In genomic region chr11:18729742-18730141, GRCm38 (mm10) we compare ENCODE assay signal across 28 mouse cellular contexts.
"Had no signal": no experiment of that assay in that cellular context is flagged by ENCODE, and none has a peak within 500 bp of the region (broad histone marks: within the 10 kb centered on the region; RNA-seq: fewer than 3 reads in every experiment).

No protein-coding gene starts in this region.

- H3K4me3 ChIP-seq: embryonic facial prominence, embryonic 10.5 days; embryonic facial prominence, embryonic 12.5 days; embryonic facial prominence, embryonic 13.5 days; embryonic facial prominence, embryonic 15.5 days; erythroblast, embryonic 14.5 days; forebrain, embryonic 10.5 days; forebrain, embryonic 12.5 days; forebrain, embryonic 13.5 days; forebrain, embryonic 15.5 days; gastrocnemius, adult 2 months had no signal

- H3K4me1 ChIP-seq: embryonic facial prominence, embryonic 10.5 days; embryonic facial prominence, embryonic 12.5 days; embryonic facial prominence, embryonic 13.5 days; embryonic facial prominence, embryonic 15.5 days; forebrain, embryonic 10.5 days; forebrain, embryonic 12.5 days; forebrain, embryonic 13.5 days; forebrain, embryonic 15.5 days had no signal

- H3K27ac ChIP-seq: embryonic facial prominence, embryonic 10.5 days; embryonic facial prominence, embryonic 12.5 days; embryonic facial prominence, embryonic 13.5 days; embryonic facial prominence, embryonic 15.5 days; forebrain, embryonic 10.5 days; forebrain, embryonic 12.5 days; forebrain, embryonic 13.5 days; forebrain, embryonic 15.5 days; gastrocnemius, adult 2 months had no signal

- H3K9me3 ChIP-seq: embryonic facial prominence, embryonic 10.5 days; embryonic facial prominence, embryonic 12.5 days; embryonic facial prominence, embryonic 13.5 days; embryonic facial prominence, embryonic 15.5 days; forebrain, embryonic 10.5 days; forebrain, embryonic 12.5 days; forebrain, embryonic 13.5 days; forebrain, embryonic 15.5 days had no signal

- DNase-seq: cerebellum, adult 18-20 months; cerebellum, adult 2 months; cerebellum, adult 8-10 months; cerebellum, adult 9-10 months; cerebellum, adult 9-11 months; cerebellum, postnatal 10 days; cerebellum, postnatal 14 days; cerebellum, postnatal 25 days; cerebellum, postnatal 36 days; embryo, embryonic 11 days; forebrain, postnatal 0 days; gastrocnemius, adult 2 months; gastrocnemius, postnatal 10 days; gastrocnemius, postnatal 14 days; gastrocnemius, postnatal 25 days; gastrocnemius, postnatal 36 days; heart, adult 11 months had no signal

- H3K36me3 ChIP-seq: embryonic facial prominence, embryonic 10.5 days; embryonic facial prominence, embryonic 12.5 days; embryonic facial prominence, embryonic 13.5 days; embryonic facial prominence, embryonic 15.5 days; forebrain, embryonic 10.5 days; forebrain, embryonic 12.5 days; forebrain, embryonic 15.5 days had no signal

- ATAC-seq: forebrain, embryonic 13.5 days; forebrain, embryonic 14.5 days; forebrain, embryonic 15.5 days; forebrain, embryonic 16.5 days; forebrain, postnatal 0 days had no signal

- H3K4me2 ChIP-seq: embryonic facial prominence, embryonic 12.5 days; embryonic facial prominence, embryonic 13.5 days; embryonic facial prominence, embryonic 15.5 days; forebrain, embryonic 12.5 days; forebrain, embryonic 13.5 days; forebrain, embryonic 15.5 days had no signal

- H3K27me3 ChIP-seq: embryonic facial prominence, embryonic 12.5 days; embryonic facial prominence, embryonic 13.5 days; embryonic facial prominence, embryonic 15.5 days; forebrain, embryonic 12.5 days; forebrain, embryonic 13.5 days; forebrain, embryonic 15.5 days had no signal

- H3K9ac ChIP-seq: embryonic facial prominence, embryonic 12.5 days; embryonic facial prominence, embryonic 13.5 days; embryonic facial prominence, embryonic 15.5 days; forebrain, embryonic 12.5 days; forebrain, embryonic 13.5 days; forebrain, embryonic 15.5 days; forebrain, postnatal 0 days had no signal
